Mouse (Mus musculus) liver, postnatal 0 days (tissue): Measurements from ENCODE around the gene Nfkbie. TPM values are rescaled to one million over a fixed set of nuclear protein-coding genes. Genes with fewer than 3 reads are reported as not detected.

Experiments used
- ATAC-seq: fragments of 200-750 bp; cut with Nextera tagmentation; 2 replicates; pipeline ENCODE4 v1.8.0; 2017; ENCODE audit warnings: mild to moderate bottlenecking, moderate library complexity
- DNase-seq: peaks from one replicate; pipeline ENCODE4 v3.0.0-alpha.2; 2016
- H3K27ac ChIP-seq: fragments of 300-500 bp; sonication (generic); 2 replicates; pipeline ENCODE4 v1.5.1; 2014; ENCODE audit warnings: antibody characterized with exemption, moderate library complexity, mild to moderate bottlenecking, low read depth
- H3K27me3 ChIP-seq: fragments of 300-500 bp; sonication (generic); 2 replicates; pipeline ENCODE4 v1.6.1; 2014; ENCODE audit warnings: low read length, control low read depth, mixed read lengths; ENCODE audit not compliant: insufficient read depth
- H3K36me3 ChIP-seq: fragments of 300-500 bp; sonication (generic); replicated peaks from 2 replicates; pipeline ENCODE4 v1.6.1; 2014; ENCODE audit warnings: mild to moderate bottlenecking, control low read depth, low read length, moderate library complexity, mixed read lengths; ENCODE audit not compliant: insufficient read depth
- H3K4me1 ChIP-seq: fragments of 300-500 bp; sonication (generic); 2 replicates; pipeline ENCODE4 v1.6.1; 2014; ENCODE audit warnings: antibody characterized with exemption, mild to moderate bottlenecking, control low read depth; ENCODE audit not compliant: insufficient read depth
- H3K4me2 ChIP-seq: fragments of 300-500 bp; sonication (generic); 2 replicates; pipeline ENCODE4 v1.6.1; 2014; ENCODE audit warnings: low read depth, mild to moderate bottlenecking, low read length, moderate library complexity, mixed read lengths
- H3K4me3 ChIP-seq: fragments of 300-500 bp; sonication (generic); 2 replicates; pipeline ENCODE4 v1.5.1; 2014; ENCODE audit warnings: low read depth, low read length
- H3K9ac ChIP-seq: fragments of 300-500 bp; sonication (generic); replicated peaks from 2 replicates; pipeline ENCODE4 v1.6.1; 2014; ENCODE audit warnings: mild to moderate bottlenecking, moderate library complexity
- H3K9me3 ChIP-seq: fragments of 300-500 bp; sonication (generic); 2 replicates; pipeline ENCODE4 v1.6.1; 2016; ENCODE audit warnings: mild to moderate bottlenecking, control low read depth, low read length, mixed read lengths
- CTCF ChIP-seq: sonication (generic); IDR thresholded peaks from 2 replicates; pipeline ENCODE4 v1.5.1; 2016; ENCODE audit warnings: antibody characterized with exemption, low read depth
- EP300 ChIP-seq: IDR thresholded peaks from 2 replicates; pipeline ENCODE4 v1.6.1; 2016; ENCODE audit warnings: antibody characterized with exemption, low read depth, mild to moderate bottlenecking
- WGBS: fragments of 180-500 bp; shearing (Covaris S2); extraction: QIAGEN DNeasy Blood & Tissue Kit; methylation state at CpG from one replicate; pipeline ENCODE4 v1.1.7; 2014; ENCODE audit not compliant: insufficient replicate concordance; 5-methylcytosine and 5-hydroxymethylcytosine counted together
- polyA plus RNA-seq: library from polyadenylated mRNA; unstranded; fragments of >200 nt; fragmentation: Nextera tagmentation; extraction: Ambion mirVana; gene quantifications from 2 replicates; pipeline ENCODE4 v1.2.1, GENCODE M21; 2015

Nfkbie gene
- polyA plus RNA-seq, 1 experiment from 2014 or later, result 2.8 TPM

GRCm38 (mm10) chr17:45523263-45523662, 32.2 kb upstream of the Nfkbie start, which contains the start of gene Tcte1:
Tcte1 (plus strand) TSS chr17:45523434.
- no peaks in the 10 kb centered on the region for H3K4me1 ChIP-seq
- TF ChIP-seq EP300, result no peak
- H3K4me2 ChIP-seq, result 0 out of 2 replicates have a peak within 1 kb of the TSS, but pooled peaks have one; percentile 44
- H3K9ac ChIP-seq, result no peak within 1 kb of the TSS
- H3K4me3 ChIP-seq, result 0 out of 2 replicates have a peak within 1 kb of the TSS, but pooled peaks have one; percentile 4
- no peaks in the 10 kb centered on the region for H3K9me3 ChIP-seq
- no peak within 1 kb of the TSS for H3K27ac ChIP-seq
- H3K36me3 ChIP-seq, result no peaks in the 10 kb centered on the region; the same call in 1 of the 2 replicates
- peaks cover 14% of the 10 kb centered on the region for H3K27me3 ChIP-seq
- no peak for ATAC-seq
- 4% methylated on average over 21 of the region's 21 CpGs for WGBS
- DNase-seq, result no peak

GRCm38 (mm10) chr17:45524961-45525360, 30.5 kb upstream of the Nfkbie start:
- WGBS, result 64% methylated on average over 4 of the region's 4 CpGs
- H3K4me2 ChIP-seq, result no peak overlapping the region
- no peak for ATAC-seq

GRCm38 (mm10) chr17:45526571-45526970, 28.9 kb upstream of the Nfkbie start:
- no peak overlapping the region for H3K9ac ChIP-seq
- no peaks in the 10 kb centered on the region for H3K4me1 ChIP-seq
- H3K9me3 ChIP-seq, result no peaks in the 10 kb centered on the region
- peaks cover 25% of the 10 kb centered on the region for H3K27me3 ChIP-seq
- 27% methylated on average over 5 of the region's 5 CpGs for WGBS
- H3K27ac ChIP-seq, result no peak overlapping the region
- ATAC-seq (no peak), DNase-seq (no peak)
- no peak overlapping the region for H3K4me2 ChIP-seq
- no peak for TF ChIP-seq EP300
- no peak for TF ChIP-seq CTCF
- no peaks in the 10 kb centered on the region for H3K36me3 ChIP-seq
- H3K4me3 ChIP-seq, result no peak overlapping the region

More at GRCm38 (mm10) chr17:45524961-45525360, 30.5 kb upstream of the Nfkbie start:
- H3K9ac ChIP-seq, result no peak overlapping the region
- H3K27ac ChIP-seq, result no peak overlapping the region
- TF ChIP-seq EP300, result no peak
- TF ChIP-seq CTCF, result no peak
- DNase-seq, result no peak
- H3K36me3 ChIP-seq, result no peaks in the 10 kb centered on the region
- H3K4me1 ChIP-seq, result no peaks in the 10 kb centered on the region
- H3K27me3 ChIP-seq, result peaks cover 14% of the 10 kb centered on the region
- no peaks in the 10 kb centered on the region for H3K9me3 ChIP-seq
- H3K4me3 ChIP-seq, result no peak overlapping the region

- H3K4me3 ChIP-seq, result no peak overlapping the region
- H3K4me1 ChIP-seq, result no peaks in the 10 kb centered on the region
- H3K4me2 ChIP-seq, result no peak overlapping the region
- WGBS, result 40% methylated on average over 13 of the region's 13 CpGs
- DNase-seq, result no peak
- H3K9me3 ChIP-seq, result no peaks in the 10 kb centered on the region
- H3K9ac ChIP-seq, result no peak overlapping the region
- H3K27me3 ChIP-seq, result peaks cover 30% of the 10 kb centered on the region
- ATAC-seq, result no peak
- no peak overlapping the region for H3K27ac ChIP-seq
- H3K36me3 ChIP-seq, result no peaks in the 10 kb centered on the region
- TF ChIP-seq CTCF (no peak), EP300 (no peak)
Measured at GRCm38 (mm10) chr17:45530346-45530782, 25.1 kb upstream of the Nfkbie start.

- H3K27ac ChIP-seq, result no peak overlapping the region
- no peaks in the 10 kb centered on the region for H3K36me3 ChIP-seq
- DNase-seq (no peak), ATAC-seq (no peak)
- H3K4me2 ChIP-seq, result no peak overlapping the region
- H3K9me3 ChIP-seq, result no peaks in the 10 kb centered on the region
- WGBS, result 42% methylated on average over 15 of the region's 15 CpGs
- no peaks in the 10 kb centered on the region for H3K4me1 ChIP-seq
- TF ChIP-seq EP300, result no peak
- TF ChIP-seq CTCF, result no peak
- peaks cover 46% of the 10 kb centered on the region for H3K27me3 ChIP-seq
- H3K9ac ChIP-seq, result no peak overlapping the region
- H3K4me3 ChIP-seq, result no peak overlapping the region
Measured at GRCm38 (mm10) chr17:45532896-45533295, 22.6 kb upstream of the Nfkbie start.

- no peak for DNase-seq
- peaks cover 51% of the 10 kb centered on the region for H3K27me3 ChIP-seq
- H3K27ac ChIP-seq, result no peak overlapping the region
- no peak overlapping the region for H3K9ac ChIP-seq
- TF ChIP-seq EP300 (no peak), CTCF (no peak)
- no peaks in the 10 kb centered on the region for H3K4me1 ChIP-seq
- H3K36me3 ChIP-seq, result no peaks in the 10 kb centered on the region
- WGBS, result 11% methylated on average over 5 of the region's 5 CpGs
- H3K9me3 ChIP-seq, result no peaks in the 10 kb centered on the region
- H3K4me2 ChIP-seq, result no peak overlapping the region
- H3K4me3 ChIP-seq, result no peak overlapping the region
- ATAC-seq, result no peak
Measured at GRCm38 (mm10) chr17:45536264-45536663, 19.2 kb upstream of the Nfkbie start.

GRCm38 (mm10) chr17:45538394-45538793, 17.1 kb upstream of the Nfkbie start:
- DNase-seq (no peak), ATAC-seq (no peak)
- Histone ChIP-seq H3K4me1 (no peaks in the 10 kb centered on the region), H3K27me3 (peaks cover 55% of the 10 kb centered on the region), H3K4me2 (no peak overlapping the region), H3K9me3 (no peaks in the 10 kb centered on the region), H3K4me3 (no peak overlapping the region), H3K36me3 (no peaks in the 10 kb centered on the region), H3K27ac (no peak overlapping the region), H3K9ac (no peak overlapping the region)
- no peak for TF ChIP-seq EP300
- no peak for TF ChIP-seq CTCF
- WGBS, result 56% methylated on average over 4 of the region's 4 CpGs
